Mouse (Mus musculus) MEL (cell line): ENCODE measurements around the gene Fbxw8.

Experiments used
- CTCF ChIP-seq, 3 experiments: IDR thresholded peaks in 2 of 3; conservative IDR thresholded peaks in 1 of 3; 2 replicates each; pipeline ENCODE4 v1.5.1; 2011 to 2012; ENCODE audit warnings: low read length in 3 of 3, low read depth in 2 of 3, mild to moderate bottlenecking in 2 of 3, improper control_type of control experiment in 1 of 3, inconsistent platforms in 1 of 3, mixed read lengths in 1 of 3, moderate library complexity in 1 of 3; ENCODE audit not compliant: control insufficient read depth in 1 of 3, insufficient read depth in 1 of 3, poor library complexity in 1 of 3, severe bottlenecking in 1 of 3
- EP300 ChIP-seq, 2 experiments: IDR thresholded peaks; 2 replicates each; pipeline ENCODE4 v1.6.1; 2011; ENCODE audit warnings: improper control_type of control experiment in 2 of 2, low read length in 2 of 2, low read depth in 1 of 2, mild to moderate bottlenecking in 1 of 2
- ETS1 ChIP-seq: IDR thresholded peaks from 2 replicates; pipeline ENCODE4 v1.6.1; 2012; ENCODE audit warnings: low read depth, mild to moderate bottlenecking, inconsistent platforms, low read length, improper control_type of control experiment, moderate library complexity
- POLR2A ChIP-seq, 2 experiments: IDR thresholded peaks; 2 replicates each; pipeline ENCODE4 v1.6.1; 2011 to 2012; ENCODE audit warnings: low read length in 2 of 2, mild to moderate bottlenecking in 2 of 2, control low read depth in 1 of 2, improper control_type of control experiment in 1 of 2, low read depth in 1 of 2, moderate library complexity in 1 of 2; ENCODE audit not compliant: control insufficient read depth in 1 of 2, insufficient read depth in 1 of 2, poor library complexity in 1 of 2
- USF2 ChIP-seq, 2 experiments: IDR thresholded peaks; 2 replicates each; pipeline ENCODE4 v1.6.1; 2011 to 2012; ENCODE audit warnings: improper control_type of control experiment in 2 of 2, low read length in 2 of 2, borderline replicate concordance in 1 of 2, inconsistent platforms in 1 of 2, low read depth in 1 of 2, mild to moderate bottlenecking in 1 of 2; ENCODE audit not compliant: insufficient read depth in 1 of 2

- no peak for TF ChIP-seq ETS1
- TF ChIP-seq CTCF (IDR thresholded peaks at IDR 0.05 in 2 of 3, conservative IDR thresholded peaks at IDR 0.05 in 1 of 3; ENCODE audit: control insufficient read depth in 1 of 3, insufficient read depth in 1 of 3, low read depth in 2 of 3, low read length in 3 of 3, poor library complexity in 1 of 3, severe bottlenecking in 1 of 3): no peak
- no peak for TF ChIP-seq EP300 (IDR thresholded peaks at IDR 0.05; ENCODE audit: low read depth in 1 of 2, low read length in 2 of 2)
- no peak for TF ChIP-seq USF2 (IDR thresholded peaks at IDR 0.05; ENCODE audit: borderline replicate concordance in 1 of 2, insufficient read depth in 1 of 2, low read depth in 1 of 2, low read length in 2 of 2)
- no peak for TF ChIP-seq POLR2A (IDR thresholded peaks at IDR 0.05; ENCODE audit: control insufficient read depth in 1 of 2, insufficient read depth in 1 of 2, low read depth in 1 of 2, low read length in 2 of 2, poor library complexity in 1 of 2)
Measured at GRCm38 (mm10) chr5:118105536-118105935, 49.7 kb downstream of the Fbxw8 start.
